Mouse (Mus musculus) kidney, embryonic 14.5 days (tissue): Measurements from ENCODE around the gene Plcb3. TPM values are rescaled to one million over a fixed set of nuclear protein-coding genes. Genes with fewer than 3 reads are reported as not detected.

Experiments used
- ATAC-seq: fragments of 200-750 bp; cut with Nextera tagmentation; 2 replicates; pipeline ENCODE4 v1.8.0; 2017; ENCODE audit warnings: moderate number of reproducible peaks, mild to moderate bottlenecking, moderate TSS enrichment, moderate library complexity; ENCODE audit not compliant: low FRiP score, low TSS enrichment
- H3K27ac ChIP-seq: fragments of 300-500 bp; sonication (generic); 2 replicates; pipeline ENCODE4 v1.5.1; 2014; ENCODE audit warnings: low read depth, mild to moderate bottlenecking, low read length, moderate library complexity, mixed read lengths
- H3K27me3 ChIP-seq: fragments of 300-500 bp; sonication (generic); 2 replicates; pipeline ENCODE4 v1.6.1; 2014; ENCODE audit warnings: mild to moderate bottlenecking, low read length; ENCODE audit not compliant: control insufficient read depth, insufficient read depth
- H3K36me3 ChIP-seq: fragments of 300-500 bp; sonication (generic); 2 replicates; pipeline ENCODE4 v1.6.1; 2014; ENCODE audit warnings: low read length, mixed read lengths; ENCODE audit not compliant: control insufficient read depth, insufficient read depth
- H3K4me1 ChIP-seq: fragments of 300-500 bp; sonication (generic); 2 replicates; pipeline ENCODE4 v1.6.1; 2014; ENCODE audit warnings: low read length, mixed read lengths; ENCODE audit not compliant: control insufficient read depth, insufficient read depth
- H3K4me2 ChIP-seq: fragments of 300-500 bp; sonication (generic); replicated peaks from 2 replicates; pipeline ENCODE4 v1.6.1; 2014; ENCODE audit warnings: low read depth, mild to moderate bottlenecking, low read length
- H3K4me3 ChIP-seq: fragments of 300-500 bp; sonication (generic); 2 replicates; pipeline ENCODE4 v1.5.1; 2014; ENCODE audit warnings: mild to moderate bottlenecking, low read length
- H3K9ac ChIP-seq: fragments of 300-500 bp; sonication (generic); 2 replicates; pipeline ENCODE4 v1.6.1; 2014; ENCODE audit warnings: low read depth, mild to moderate bottlenecking, low read length, moderate library complexity
- H3K9me3 ChIP-seq: fragments of 300-500 bp; sonication (generic); 2 replicates; pipeline ENCODE4 v1.6.1; 2016; ENCODE audit warnings: low read length; ENCODE audit not compliant: control insufficient read depth
- WGBS: fragments of 180-500 bp; shearing (Covaris S2); extraction: QIAGEN DNeasy Blood & Tissue Kit; methylation state at CpG from one replicate; pipeline ENCODE4 v1.1.7; 2014; 5-methylcytosine and 5-hydroxymethylcytosine counted together
- polyA plus RNA-seq: library from polyadenylated mRNA; unstranded; fragments of >200 nt; fragmentation: Nextera tagmentation; extraction: Ambion mirVana; gene quantifications from 2 replicates; pipeline ENCODE4 v1.2.1, GENCODE M21; 2014

Gene Plcb3
- polyA plus RNA-seq, 1 experiment from 2014 or later = 38.9 TPM

GRCm38 (mm10) chr19:6983621-6984020, 7.4 kb upstream of the Plcb3 start:
- peaks cover 24% of the 10 kb centered on the region; the same call in 1 of the 2 replicates for H3K36me3 ChIP-seq
- no peak overlapping the region for H3K9ac ChIP-seq
- H3K27me3 ChIP-seq = no peaks in the 10 kb centered on the region
- no peak overlapping the region for H3K4me3 ChIP-seq
- WGBS = 94% methylated on average over 5 of the region's 5 CpGs
- peaks cover 26% of the 10 kb centered on the region for H3K4me1 ChIP-seq
- no peaks in the 10 kb centered on the region for H3K9me3 ChIP-seq
- no peak for ATAC-seq
- H3K4me2 ChIP-seq = no peak overlapping the region
- H3K27ac ChIP-seq = no peak overlapping the region

- Histone ChIP-seq H3K4me3 (no peak overlapping the region; the same call in 1 of the 2 replicates), H3K4me1 (peaks cover 33% of the 10 kb centered on the region), H3K36me3 (peaks cover 42% of the 10 kb centered on the region), H3K27me3 (no peaks in the 10 kb centered on the region), H3K9ac (no peak overlapping the region), H3K9me3 (no peaks in the 10 kb centered on the region), H3K4me2 (peak overlapping the region; percentile 81; the same call in 1 of the 2 replicates), H3K27ac (no peak overlapping the region)
- 87% methylated on average over 4 of the region's 4 CpGs for WGBS
- ATAC-seq = no peak
These were observed 5.2 kb upstream of the Plcb3 start for GRCm38 (mm10) chr19:6981465-6981864.

GRCm38 (mm10) chr19:6980381-6981093, 4.3 kb upstream of the Plcb3 start, which contains the start of gene Fkbp2:
Fkbp2 (minus strand) TSS chr19:6980501.
- peak; percentile 85 for ATAC-seq
- peak within 1 kb of the TSS; percentile 93 for H3K27ac ChIP-seq
- H3K4me1 ChIP-seq = peaks cover 34% of the 10 kb centered on the region
- H3K4me2 ChIP-seq = peak within 1 kb of the TSS; percentile 81
- H3K9me3 ChIP-seq = no peaks in the 10 kb centered on the region
- H3K27me3 ChIP-seq = no peaks in the 10 kb centered on the region
- peak within 1 kb of the TSS; percentile 69 for H3K4me3 ChIP-seq
- H3K36me3 ChIP-seq = peaks cover 42% of the 10 kb centered on the region
- WGBS = 2% methylated on average over 38 of the region's 38 CpGs
- peak within 1 kb of the TSS; percentile 86 for H3K9ac ChIP-seq

- peaks cover 37% of the 10 kb centered on the region for H3K36me3 ChIP-seq
- H3K27ac ChIP-seq = peak overlapping the region; percentile 93
- H3K9ac ChIP-seq = peak overlapping the region; percentile 86
- H3K4me2 ChIP-seq = peak overlapping the region; percentile 81
- H3K4me1 ChIP-seq = peaks cover 34% of the 10 kb centered on the region
- H3K4me3 ChIP-seq = peak overlapping the region; percentile 69
- no peaks in the 10 kb centered on the region for H3K9me3 ChIP-seq
- peak; percentile 90 for ATAC-seq
- H3K27me3 ChIP-seq = no peaks in the 10 kb centered on the region
- WGBS = 1% methylated on average over 57 of the region's 59 CpGs
These were observed 3.5 kb upstream of the Plcb3 start for GRCm38 (mm10) chr19:6979486-6980380.

GRCm38 (mm10) chr19:6979001-6979479, 2.8 kb upstream of the Plcb3 start:
- Histone ChIP-seq H3K9me3 (no peaks in the 10 kb centered on the region), H3K4me2 (peak overlapping the region; percentile 77), H3K27ac (peak overlapping the region; percentile 74; the same call in 1 of the 2 replicates), H3K36me3 (peaks cover 34% of the 10 kb centered on the region), H3K27me3 (no peaks in the 10 kb centered on the region), H3K4me3 (peak overlapping the region; percentile 69), H3K9ac (peak overlapping the region; percentile 66), H3K4me1 (peaks cover 34% of the 10 kb centered on the region)
- ATAC-seq = peak; percentile 0; the same call in 1 of the 2 replicates
- WGBS = 9% methylated on average over 11 of the region's 11 CpGs

GRCm38 (mm10) chr19:6978639-6978974, 2.3 kb upstream of the Plcb3 start:
- Histone ChIP-seq H3K9ac (peak overlapping the region; percentile 66; the same call in 1 of the 2 replicates), H3K36me3 (peaks cover 30% of the 10 kb centered on the region), H3K27me3 (no peaks in the 10 kb centered on the region), H3K4me2 (peak overlapping the region; percentile 77), H3K4me1 (peaks cover 34% of the 10 kb centered on the region), H3K27ac (no peak overlapping the region; the same call in 1 of the 2 replicates), H3K9me3 (no peaks in the 10 kb centered on the region), H3K4me3 (peak overlapping the region; percentile 69)
- no peak for ATAC-seq
- 47% methylated on average over 3 of the region's 3 CpGs for WGBS

GRCm38 (mm10) chr19:6977759-6978638, 1.7 kb upstream of the Plcb3 start:
- Histone ChIP-seq H3K4me3 (peak overlapping the region; percentile 69; the same call in 1 of the 2 replicates), H3K27ac (no peak overlapping the region), H3K9ac (peak overlapping the region; percentile 66; the same call in 1 of the 2 replicates), H3K9me3 (no peaks in the 10 kb centered on the region), H3K4me1 (peaks cover 34% of the 10 kb centered on the region), H3K4me2 (peak overlapping the region; percentile 77; the same call in 1 of the 2 replicates), H3K36me3 (peaks cover 27% of the 10 kb centered on the region), H3K27me3 (no peaks in the 10 kb centered on the region)
- ATAC-seq = no peak
- 81% methylated on average over 13 of the region's 13 CpGs for WGBS
